8 mouse cellular contexts compared by ENCODE assay signal in the genomic region with DNA sequence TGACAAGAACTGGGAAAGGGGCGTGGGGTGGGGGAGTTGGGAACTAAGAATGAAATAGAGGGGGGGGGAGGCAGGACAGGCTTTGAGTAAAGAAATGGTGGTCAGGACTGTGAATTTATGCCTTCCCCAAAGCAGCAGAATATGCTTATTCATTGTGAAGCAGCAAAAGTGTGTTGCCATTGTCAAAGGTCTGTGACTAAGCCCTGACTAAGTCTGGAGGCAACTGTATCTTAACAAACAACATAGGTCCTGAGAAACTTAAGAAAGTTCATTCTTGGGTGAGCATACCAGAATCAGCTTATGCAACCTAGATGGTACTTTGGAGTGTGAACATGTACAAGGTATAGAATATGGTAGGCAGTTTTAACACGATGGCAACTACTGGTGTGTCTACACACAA. TPM values are rescaled to one million over a fixed set of nuclear protein-coding genes. Genes with fewer than 3 reads are reported as not detected.
DNase-seq lines count a peak whose midpoint lies in the region; ATAC-seq and TF ChIP-seq lines count a peak whose summit lies in the region.

No protein-coding gene starts in this region.

- 48% methylated on average over 2 of the region's 2 CpGs for WGBS in lung, embryonic 16.5 days
- 81% methylated on average over 2 of the region's 2 CpGs for WGBS in limb, embryonic 13.5 days
- WGBS in stomach, embryonic 16.5 days = 50% methylated on average over 2 of the region's 2 CpGs
- WGBS in lung, adult 2 months = 67% methylated on average over 2 of the region's 2 CpGs

- H3K4me2 ChIP-seq in lung, embryonic 16.5 days (ENCODE audit: low read depth, low read length) = peak overlapping the region; percentile 59
- peak overlapping the region; percentile 68 for H3K4me2 ChIP-seq in limb, embryonic 13.5 days (replicated peaks)
- H3K4me2 ChIP-seq in stomach, embryonic 16.5 days (ENCODE audit: low read depth, low read length) = peak overlapping the region; percentile 78

- no peak for ATAC-seq in lung, embryonic 16.5 days (ENCODE audit: low read depth)
- ATAC-seq in limb, embryonic 13.5 days (ENCODE audit: low FRiP score, low read depth) = no peak
- no peak for ATAC-seq in stomach, embryonic 16.5 days (ENCODE audit: insufficient read depth, low FRiP score)

- peak overlapping the region; percentile 46; the same call in 1 of the 2 replicates for H3K9ac ChIP-seq in lung, embryonic 16.5 days (ENCODE audit: low read length)
- H3K9ac ChIP-seq in limb, embryonic 13.5 days = no peak overlapping the region; the same call in 1 of the 2 replicates
- peak overlapping the region; percentile 11; the same call in 1 of the 2 replicates for H3K9ac ChIP-seq in stomach, embryonic 16.5 days (ENCODE audit: low read length)

- no peak for DNase-seq in lung, postnatal 10 days
- DNase-seq in fibroblast of lung, adult 2 months (ENCODE audit: low read depth) = peak; percentile 63
- no peak for DNase-seq in cerebellum, adult 11 months
- no peak for DNase-seq in lung, adult 2 months
- DNase-seq in thymus, postnatal 14 days = no peak

- no peaks in the 10 kb centered on the region for H3K27me3 ChIP-seq in lung, embryonic 16.5 days (ENCODE audit: control insufficient read depth, insufficient read depth, low read depth, low read length)
- H3K27me3 ChIP-seq in limb, embryonic 13.5 days = no peaks in the 10 kb centered on the region
- no peaks in the 10 kb centered on the region for H3K27me3 ChIP-seq in stomach, embryonic 16.5 days (ENCODE audit: control insufficient read depth, insufficient read depth, low read length)

- no peak overlapping the region for H3K27ac ChIP-seq in lung, embryonic 16.5 days (ENCODE audit: low read length)
- H3K27ac ChIP-seq in limb, embryonic 13.5 days = no peak overlapping the region
- H3K27ac ChIP-seq in stomach, embryonic 16.5 days (ENCODE audit: low read length) = no peak overlapping the region

- peaks cover 8% of the 10 kb centered on the region for H3K36me3 ChIP-seq in lung, embryonic 16.5 days (ENCODE audit: control insufficient read depth, insufficient read depth, low read length)
- H3K36me3 ChIP-seq in limb, embryonic 13.5 days = peaks cover 30% of the 10 kb centered on the region
- peaks cover 9% of the 10 kb centered on the region; the same call in 1 of the 2 replicates for H3K36me3 ChIP-seq in stomach, embryonic 16.5 days (ENCODE audit: control insufficient read depth, insufficient read depth, low read length)

- peaks cover 10% of the 10 kb centered on the region for H3K4me1 ChIP-seq in lung, embryonic 16.5 days (replicated peaks; ENCODE audit: control insufficient read depth, insufficient read depth, low read length)
- H3K4me1 ChIP-seq in limb, embryonic 13.5 days = peaks cover 8% of the 10 kb centered on the region
- H3K4me1 ChIP-seq in stomach, embryonic 16.5 days (ENCODE audit: control insufficient read depth, insufficient read depth, low read length) = peaks cover 7% of the 10 kb centered on the region
- H3K4me1 ChIP-seq in lung, adult 2 months (ENCODE audit: control insufficient read depth, insufficient read depth, low read length) = peaks cover 2% of the 10 kb centered on the region; the same call in 1 of the 2 replicates

- no peak for TF ChIP-seq POLR2A in lung, adult 2 months (IDR thresholded peaks at IDR 0.05; ENCODE audit: borderline replicate concordance, extremely low read depth, low read depth, low read length)

- no peaks in the 10 kb centered on the region for H3K9me3 ChIP-seq in lung, embryonic 16.5 days (ENCODE audit: control insufficient read depth, low read length)
- H3K9me3 ChIP-seq in limb, embryonic 13.5 days = no peaks in the 10 kb centered on the region
- no peaks in the 10 kb centered on the region for H3K9me3 ChIP-seq in stomach, embryonic 16.5 days (replicated peaks; ENCODE audit: control insufficient read depth, low read length)

- no peak for TF ChIP-seq CTCF in lung, adult 2 months (IDR thresholded peaks at IDR 0.05; ENCODE audit: insufficient read depth, low read length)

- H3K4me3 ChIP-seq in lung, embryonic 16.5 days (ENCODE audit: low read length) = peak overlapping the region; percentile 77
- H3K4me3 ChIP-seq in limb, embryonic 13.5 days = peak overlapping the region; percentile 66
- H3K4me3 ChIP-seq in stomach, embryonic 16.5 days (replicated peaks; ENCODE audit: low read length) = peak overlapping the region; percentile 86
- no peak overlapping the region for H3K4me3 ChIP-seq in lung, adult 2 months (replicated peaks; ENCODE audit: extremely low read depth, low read depth, low read length)

RNA-seq across cellular contexts. Expression of a gene that starts 1.3 kb away (rescaled TPM):
- polyA plus RNA-seq in lung, embryonic 16.5 days (2015; fragmentation: Nextera tagmentation; extraction: Ambion mirVana) = 333 and 349 TPM in 2 replicates
- 330 and 342 TPM in 2 replicates for polyA plus RNA-seq in limb, embryonic 13.5 days (2015; fragmentation: Nextera tagmentation; extraction: Ambion mirVana)
- polyA plus RNA-seq in stomach, embryonic 16.5 days (2015; fragmentation: Nextera tagmentation; extraction: Ambion mirVana) = 293 and 326 TPM in 2 replicates
- 21.7 and 49.7 TPM in 2 replicates for polyA plus RNA-seq in lung, adult 2 months (2012; rRNA removed)
